Mouse (Mus musculus) ES-Bruce4 (cell line): ENCODE data around the gene Caln1. TPM values are rescaled to one million over a fixed set of nuclear protein-coding genes. Genes with fewer than 3 reads are reported as not detected.

Experiments
- H3K27ac ChIP-seq: 2 replicates; pipeline ENCODE4 v1.5.1; 2012; ENCODE audit warnings: low read length, inconsistent platforms; ENCODE audit not compliant: insufficient read depth
- H3K27me3 ChIP-seq: 2 replicates; pipeline ENCODE4 v1.6.1; 2012; ENCODE audit warnings: mild to moderate bottlenecking, low read length, inconsistent platforms; ENCODE audit not compliant: control insufficient read depth, poor library complexity, insufficient read depth, severe bottlenecking
- H3K36me3 ChIP-seq: 2 replicates; pipeline ENCODE4 v1.6.1; 2012; ENCODE audit warnings: inconsistent platforms, mild to moderate bottlenecking, low read length, moderate library complexity; ENCODE audit not compliant: control insufficient read depth, poor library complexity, insufficient read depth, severe bottlenecking
- H3K4me1 ChIP-seq: one replicate; pipeline ENCODE4 v1.8.1; 2011; ENCODE audit warnings: low read length; ENCODE audit not compliant: control insufficient read depth, insufficient read depth
- H3K4me3 ChIP-seq: 2 replicates; pipeline ENCODE4 v1.5.1; 2011; ENCODE audit warnings: low read depth, mild to moderate bottlenecking, low read length
- H3K9ac ChIP-seq: 2 replicates; pipeline ENCODE4 v1.6.1; 2012; ENCODE audit warnings: low read depth, mild to moderate bottlenecking, inconsistent platforms; ENCODE audit not compliant: poor library complexity, severe bottlenecking
- H3K9me3 ChIP-seq: replicated peaks from 2 replicates; pipeline ENCODE4 v1.6.1; 2012; ENCODE audit warnings: mild to moderate bottlenecking, low read length, inconsistent platforms; ENCODE audit not compliant: control insufficient read depth, poor library complexity, insufficient read depth, severe bottlenecking
- CTCF ChIP-seq: IDR thresholded peaks from one replicate; pipeline ENCODE4 v1.8.1; 2011; ENCODE audit warnings: low read depth, low read length
- EP300 ChIP-seq: IDR thresholded peaks from 2 replicates; pipeline ENCODE4 v1.6.1; 2011; ENCODE audit warnings: low read depth, low read length; ENCODE audit not compliant: insufficient read depth
- POLR2A ChIP-seq: IDR thresholded peaks from one replicate; pipeline ENCODE4 v1.8.1; 2011; ENCODE audit warnings: low read length; ENCODE audit not compliant: insufficient read depth
- polyA plus RNA-seq: library from polyadenylated mRNA; stranded (reverse); fragments of >200 nt; gene quantifications from 2 replicates; pipeline ENCODE4 v1.2.4, GENCODE M21; 2011; ENCODE audit warnings: low read depth; ENCODE audit not compliant: missing spikeins, insufficient read depth, insufficient read length

The Caln1 gene
- polyA plus RNA-seq, 1 experiment, result 0.28 TPM

GRCm38 (mm10) chr5:130774946-130775345, 405.7 kb downstream of the Caln1 start:
- H3K4me1 ChIP-seq, result no peaks in the 10 kb centered on the region
- no peak for TF ChIP-seq POLR2A
- no peak for TF ChIP-seq EP300
- TF ChIP-seq CTCF, result no peak
- no peaks in the 10 kb centered on the region for H3K9me3 ChIP-seq
- H3K36me3 ChIP-seq, result no peaks in the 10 kb centered on the region
- H3K27me3 ChIP-seq, result no peaks in the 10 kb centered on the region
- H3K27ac ChIP-seq, result no peak overlapping the region
- no peak overlapping the region for H3K9ac ChIP-seq
- no peak overlapping the region for H3K4me3 ChIP-seq

- H3K9me3 ChIP-seq, result no peaks in the 10 kb centered on the region; the same call in 1 of the 2 replicates
- no peaks in the 10 kb centered on the region for H3K4me1 ChIP-seq
- no peaks in the 10 kb centered on the region for H3K36me3 ChIP-seq
- H3K9ac ChIP-seq, result no peak overlapping the region
- no peak for TF ChIP-seq POLR2A
- TF ChIP-seq CTCF, result no peak
- TF ChIP-seq EP300, result no peak
- no peaks in the 10 kb centered on the region for H3K27me3 ChIP-seq
- no peak overlapping the region for H3K4me3 ChIP-seq
- no peak overlapping the region for H3K27ac ChIP-seq
Observed at GRCm38 (mm10) chr5:130792755-130793452, 423.6 kb downstream of the Caln1 start.

GRCm38 (mm10) chr5:130797713-130798112, 428.5 kb downstream of the Caln1 start:
- Histone ChIP-seq H3K36me3 (no peaks in the 10 kb centered on the region), H3K4me1 (no peaks in the 10 kb centered on the region), H3K27me3 (no peaks in the 10 kb centered on the region), H3K9me3 (no peaks in the 10 kb centered on the region; the same call in 1 of the 2 replicates), H3K4me3 (no peak overlapping the region), H3K9ac (no peak overlapping the region), H3K27ac (no peak overlapping the region)
- TF ChIP-seq EP300, result no peak
- TF ChIP-seq POLR2A, result no peak
- TF ChIP-seq CTCF, result no peak

GRCm38 (mm10) chr5:130810314-130810713, 441.1 kb downstream of the Caln1 start:
- Histone ChIP-seq H3K27me3 (no peaks in the 10 kb centered on the region), H3K27ac (no peak overlapping the region), H3K36me3 (no peaks in the 10 kb centered on the region), H3K4me1 (no peaks in the 10 kb centered on the region), H3K9ac (no peak overlapping the region), H3K9me3 (no peaks in the 10 kb centered on the region), H3K4me3 (no peak overlapping the region)
- TF ChIP-seq EP300 (no peak), POLR2A (no peak), CTCF (no peak)

GRCm38 (mm10) chr5:130810846-130811245, 441.6 kb downstream of the Caln1 start:
- TF ChIP-seq CTCF (no peak), POLR2A (no peak), EP300 (no peak)
- H3K4me3 ChIP-seq, result no peak overlapping the region
- H3K27me3 ChIP-seq, result no peaks in the 10 kb centered on the region
- no peaks in the 10 kb centered on the region for H3K36me3 ChIP-seq
- no peaks in the 10 kb centered on the region for H3K9me3 ChIP-seq
- H3K4me1 ChIP-seq, result no peaks in the 10 kb centered on the region
- no peak overlapping the region for H3K27ac ChIP-seq
- no peak overlapping the region for H3K9ac ChIP-seq

- no peaks in the 10 kb centered on the region for H3K27me3 ChIP-seq
- no peaks in the 10 kb centered on the region for H3K9me3 ChIP-seq
- TF ChIP-seq POLR2A (no peak), CTCF (peak; percentile 44)
- no peaks in the 10 kb centered on the region for H3K4me1 ChIP-seq
- no peak overlapping the region for H3K9ac ChIP-seq
- no peak overlapping the region for H3K27ac ChIP-seq
- H3K4me3 ChIP-seq, result no peak overlapping the region
- no peaks in the 10 kb centered on the region for H3K36me3 ChIP-seq
Observed at GRCm38 (mm10) chr5:130811266-130811665, 442.0 kb downstream of the Caln1 start.
